Mouse (Mus musculus): ENCODE data around the gene Dtymk.

- TF ChIP-seq GATA1 (IDR thresholded peaks at IDR 0.05; ENCODE audit: borderline replicate concordance, low read length) (no peak), FLI1 (IDR thresholded peaks at IDR 0.05; ENCODE audit: low read length) (no peak)
Observed at GRCm38 (mm10) chr1:93755618-93756017, 46.1 kb downstream of the Dtymk start.
